Mouse (Mus musculus): ENCODE data around the gene Dkk2. TPM values are rescaled to one million over a fixed set of nuclear protein-coding genes. Genes with fewer than 3 reads are reported as not detected.

The Dkk2 gene
- polyA plus RNA-seq, 1 experiment: 0.38 TPM

GRCm38 (mm10) chr3:132131939-132132338, 46.8 kb downstream of the Dkk2 start:
- no peak overlapping the region for H3K27ac ChIP-seq (ENCODE audit: control insufficient read depth, insufficient read depth, low read length)
- H3K4me3 ChIP-seq (ENCODE audit: control insufficient read depth, insufficient read depth, low read length): no peak overlapping the region
- no peak for TF ChIP-seq CTCF (IDR thresholded peaks at IDR 0.05; ENCODE audit: borderline replicate concordance, control insufficient read depth, extremely low read depth, insufficient read depth, low read length, poor library complexity)
- TF ChIP-seq POLR2A (IDR thresholded peaks at IDR 0.05; ENCODE audit: control insufficient read depth, extremely low read depth, insufficient read depth, low read length, poor library complexity): no peak
- no peaks in the 10 kb centered on the region for H3K4me1 ChIP-seq (replicated peaks; ENCODE audit: control insufficient read depth, insufficient read depth, low read length)
- no peaks in the 10 kb centered on the region for H3K36me3 ChIP-seq (ENCODE audit: control insufficient read depth, insufficient read depth, low read length)
- H3K27me3 ChIP-seq (ENCODE audit: control insufficient read depth, insufficient read depth, low read length): no peaks in the 10 kb centered on the region
- 95% methylated on average over 4 of the region's 4 CpGs for WGBS
- no peak for DNase-seq

- Histone ChIP-seq H3K4me1 (replicated peaks; ENCODE audit: control insufficient read depth, insufficient read depth, low read length) (no peaks in the 10 kb centered on the region), H3K27ac (ENCODE audit: control insufficient read depth, insufficient read depth, low read length) (no peak overlapping the region), H3K27me3 (ENCODE audit: control insufficient read depth, insufficient read depth, low read length) (no peaks in the 10 kb centered on the region), H3K4me3 (ENCODE audit: control insufficient read depth, insufficient read depth, low read length) (no peak overlapping the region), H3K36me3 (ENCODE audit: control insufficient read depth, insufficient read depth, low read length) (no peaks in the 10 kb centered on the region)
- no peak for DNase-seq
- no peak for TF ChIP-seq POLR2A (IDR thresholded peaks at IDR 0.05; ENCODE audit: control insufficient read depth, extremely low read depth, insufficient read depth, low read length, poor library complexity)
- no peak for TF ChIP-seq CTCF (IDR thresholded peaks at IDR 0.05; ENCODE audit: borderline replicate concordance, control insufficient read depth, extremely low read depth, insufficient read depth, low read length, poor library complexity)
- 59% methylated on average over 1 of the region's 1 CpGs for WGBS
These were observed 49.4 kb downstream of the Dkk2 start for GRCm38 (mm10) chr3:132134502-132134901.

GRCm38 (mm10) chr3:132137802-132138378, 52.8 kb downstream of the Dkk2 start:
- H3K4me3 ChIP-seq (ENCODE audit: control insufficient read depth, insufficient read depth, low read length): no peak overlapping the region
- H3K27ac ChIP-seq (ENCODE audit: control insufficient read depth, insufficient read depth, low read length): no peak overlapping the region
- no peaks in the 10 kb centered on the region for H3K27me3 ChIP-seq (ENCODE audit: control insufficient read depth, insufficient read depth, low read length)
- H3K36me3 ChIP-seq (ENCODE audit: control insufficient read depth, insufficient read depth, low read length): no peaks in the 10 kb centered on the region
- no peak for TF ChIP-seq POLR2A (IDR thresholded peaks at IDR 0.05; ENCODE audit: control insufficient read depth, extremely low read depth, insufficient read depth, low read length, poor library complexity)
- TF ChIP-seq CTCF (IDR thresholded peaks at IDR 0.05; ENCODE audit: borderline replicate concordance, control insufficient read depth, extremely low read depth, insufficient read depth, low read length, poor library complexity): no peak
- no peaks in the 10 kb centered on the region for H3K4me1 ChIP-seq (replicated peaks; ENCODE audit: control insufficient read depth, insufficient read depth, low read length)
- DNase-seq: no peak
- WGBS: 93% methylated on average over 11 of the region's 11 CpGs

GRCm38 (mm10) chr3:132141031-132141430, 55.9 kb downstream of the Dkk2 start:
- WGBS: 64% methylated on average over 4 of the region's 4 CpGs
- no peaks in the 10 kb centered on the region for H3K4me1 ChIP-seq (replicated peaks; ENCODE audit: control insufficient read depth, insufficient read depth, low read length)
- no peak for TF ChIP-seq CTCF (IDR thresholded peaks at IDR 0.05; ENCODE audit: borderline replicate concordance, control insufficient read depth, extremely low read depth, insufficient read depth, low read length, poor library complexity)
- TF ChIP-seq POLR2A (IDR thresholded peaks at IDR 0.05; ENCODE audit: control insufficient read depth, extremely low read depth, insufficient read depth, low read length, poor library complexity): no peak
- no peaks in the 10 kb centered on the region for H3K27me3 ChIP-seq (ENCODE audit: control insufficient read depth, insufficient read depth, low read length)
- H3K4me3 ChIP-seq (ENCODE audit: control insufficient read depth, insufficient read depth, low read length): no peak overlapping the region
- H3K27ac ChIP-seq (ENCODE audit: control insufficient read depth, insufficient read depth, low read length): no peak overlapping the region
- DNase-seq: no peak
- H3K36me3 ChIP-seq (ENCODE audit: control insufficient read depth, insufficient read depth, low read length): no peaks in the 10 kb centered on the region

- no peak overlapping the region for H3K4me3 ChIP-seq (ENCODE audit: control insufficient read depth, insufficient read depth, low read length)
- H3K27ac ChIP-seq (ENCODE audit: control insufficient read depth, insufficient read depth, low read length): no peak overlapping the region
- WGBS: 87% methylated on average over 6 of the region's 6 CpGs
- H3K4me1 ChIP-seq (replicated peaks; ENCODE audit: control insufficient read depth, insufficient read depth, low read length): no peaks in the 10 kb centered on the region
- no peaks in the 10 kb centered on the region for H3K36me3 ChIP-seq (ENCODE audit: control insufficient read depth, insufficient read depth, low read length)
- no peak for DNase-seq
- H3K27me3 ChIP-seq (ENCODE audit: control insufficient read depth, insufficient read depth, low read length): no peaks in the 10 kb centered on the region
- TF ChIP-seq POLR2A (IDR thresholded peaks at IDR 0.05; ENCODE audit: control insufficient read depth, extremely low read depth, insufficient read depth, low read length, poor library complexity) (no peak), CTCF (IDR thresholded peaks at IDR 0.05; ENCODE audit: borderline replicate concordance, control insufficient read depth, extremely low read depth, insufficient read depth, low read length, poor library complexity) (no peak)
These were observed 64.4 kb downstream of the Dkk2 start for GRCm38 (mm10) chr3:132149446-132150025.

- no peak for DNase-seq
- H3K36me3 ChIP-seq (ENCODE audit: control insufficient read depth, insufficient read depth, low read length): no peaks in the 10 kb centered on the region
- no peak overlapping the region for H3K4me3 ChIP-seq (ENCODE audit: control insufficient read depth, insufficient read depth, low read length)
- whole genome bisulfite sequencing: 92% methylated on average over 2 of the region's 2 CpGs
- no peak overlapping the region for H3K27ac ChIP-seq (ENCODE audit: control insufficient read depth, insufficient read depth, low read length)
- no peaks in the 10 kb centered on the region for H3K27me3 ChIP-seq (ENCODE audit: control insufficient read depth, insufficient read depth, low read length)
- TF ChIP-seq POLR2A (IDR thresholded peaks at IDR 0.05; ENCODE audit: control insufficient read depth, extremely low read depth, insufficient read depth, low read length, poor library complexity) (no peak), CTCF (IDR thresholded peaks at IDR 0.05; ENCODE audit: borderline replicate concordance, control insufficient read depth, extremely low read depth, insufficient read depth, low read length, poor library complexity) (no peak)
- H3K4me1 ChIP-seq (replicated peaks; ENCODE audit: control insufficient read depth, insufficient read depth, low read length): no peaks in the 10 kb centered on the region
These were observed 73.7 kb downstream of the Dkk2 start for GRCm38 (mm10) chr3:132158817-132159216.

Data from thymus, adult 2 months (tissue).